Mouse (Mus musculus) stomach, embryonic 14.5 days (tissue): Measurements from ENCODE around the gene Aen. TPM values are rescaled to one million over a fixed set of nuclear protein-coding genes. Genes with fewer than 3 reads are reported as not detected.
A peak's percentile ranks its signal among the peaks of the same experiment; 100 is the strongest.

Experiments
- ATAC-seq: fragments of 200-750 bp; cut with Nextera tagmentation; 2 replicates; pipeline ENCODE4 v1.8.0; 2017; ENCODE audit warnings: low read depth, moderate TSS enrichment; ENCODE audit not compliant: insufficient number of reproducible peaks, insufficient read depth, low FRiP score
- H3K27ac ChIP-seq: fragments of 300-500 bp; sonication (generic); 2 replicates; pipeline ENCODE4 v1.5.1; 2014; ENCODE audit warnings: mild to moderate bottlenecking, low read length, moderate library complexity, mixed read lengths
- H3K27me3 ChIP-seq: fragments of 300-500 bp; sonication (generic); 2 replicates; pipeline ENCODE4 v1.6.1; 2014; ENCODE audit warnings: low read length, control low read depth, mixed read lengths; ENCODE audit not compliant: control insufficient read depth, insufficient read depth
- H3K36me3 ChIP-seq: fragments of 300-500 bp; sonication (generic); 2 replicates; pipeline ENCODE4 v1.6.1; 2014; ENCODE audit warnings: mild to moderate bottlenecking, control low read depth, low read length, moderate library complexity, mixed read lengths; ENCODE audit not compliant: control insufficient read depth, insufficient read depth
- H3K4me1 ChIP-seq: fragments of 300-500 bp; sonication (generic); 2 replicates; pipeline ENCODE4 v1.6.1; 2014; ENCODE audit warnings: low read length, control low read depth, mixed read lengths; ENCODE audit not compliant: control insufficient read depth, insufficient read depth
- H3K4me2 ChIP-seq: fragments of 300-500 bp; sonication (generic); replicated peaks from 2 replicates; pipeline ENCODE4 v1.6.1; 2014; ENCODE audit warnings: low read depth, low read length, control low read depth
- H3K4me3 ChIP-seq: fragments of 300-500 bp; sonication (generic); 2 replicates; pipeline ENCODE4 v1.5.1; 2014; ENCODE audit warnings: low read depth, low read length, control low read depth
- H3K9ac ChIP-seq: fragments of 300-500 bp; sonication (generic); replicated peaks from 2 replicates; pipeline ENCODE4 v1.6.1; 2014; ENCODE audit warnings: low read depth, mild to moderate bottlenecking, control low read depth, low read length, moderate library complexity, mixed read lengths
- H3K9me3 ChIP-seq: fragments of 300-500 bp; sonication (generic); 2 replicates; pipeline ENCODE4 v1.6.1; 2016; ENCODE audit warnings: low read depth, low read length, control low read depth; ENCODE audit not compliant: control insufficient read depth
- WGBS: fragments of 180-500 bp; shearing (Covaris S2); extraction: QIAGEN DNeasy Blood & Tissue Kit; methylation state at CpG from one replicate; pipeline ENCODE4 v1.1.7; 2014; 5-methylcytosine and 5-hydroxymethylcytosine counted together
- microRNA-seq: library from miRNA; unstranded; fragments of <30 nt; microRNA quantifications from one replicate; pipeline ENCODE4, GENCODE M21; 2016
- polyA plus RNA-seq: library from polyadenylated mRNA; unstranded; fragments of >200 nt; fragmentation: Nextera tagmentation; extraction: Ambion mirVana; gene quantifications from 2 replicates; pipeline ENCODE4 v1.2.1, GENCODE M21; 2014

Aen gene
- polyA plus RNA-seq, 1 experiment from 2014 or later, result 34.9 TPM

- H3K9me3 ChIP-seq, result no peaks in the 10 kb centered on the region
- no peak overlapping the region for H3K4me3 ChIP-seq
- H3K27me3 ChIP-seq, result no peaks in the 10 kb centered on the region
- ATAC-seq, result no peak
- H3K27ac ChIP-seq, result no peak overlapping the region
- no peak overlapping the region for H3K9ac ChIP-seq
- 79% methylated on average over 6 of the region's 6 CpGs for WGBS
- H3K36me3 ChIP-seq, result no peaks in the 10 kb centered on the region
- H3K4me2 ChIP-seq, result no peak overlapping the region
- H3K4me1 ChIP-seq, result no peaks in the 10 kb centered on the region
These were observed 62.9 kb downstream of the Aen start for GRCm38 (mm10) chr7:78958499-78959073.

Small RNA genes lying within 50 kb of the gene (microRNA-seq; reads per million reads assigned to microRNA genes)
- gene Mir7-2, result 28.9 reads per million, percentile 32 among the genes with 10 or more reads in this experiment

Other genes starting within 250 kb of the Aen start
- 5.9 and 8.6 TPM in 2 replicates for gene Ntrk3, start 157.8 kb upstream of the Aen start, polyA plus RNA-seq
- 73.2 and 74.5 TPM in 2 replicates for gene Mrps11, start 112.7 kb upstream of the Aen start, polyA plus RNA-seq
- gene Mrpl46, start 112.3 kb upstream of the Aen start, polyA plus RNA-seq, result 66.5 and 68.6 TPM in 2 replicates
- 19.4 and 21.3 TPM in 2 replicates for gene Det1, start 48.6 kb upstream of the Aen start, polyA plus RNA-seq
- 16.0 and 18.3 TPM in 2 replicates for gene Isg20, start 17.6 kb downstream of the Aen start, polyA plus RNA-seq
- gene Acan, start 157.6 kb downstream of the Aen start, polyA plus RNA-seq, result 0.36 and 1.1 TPM in 2 replicates
- 3.8 and 4.2 TPM in 2 replicates for gene Hapln3, start 235.2 kb downstream of the Aen start, polyA plus RNA-seq